Mouse (Mus musculus): ENCODE results near the gene Thyn1. TPM values are rescaled to one million over a fixed set of nuclear protein-coding genes. Genes with fewer than 3 reads are reported as not detected.

Thyn1 gene
- 142 and 149 TPM in 2 replicates for polyA plus RNA-seq (2015; fragmentation: Nextera tagmentation; extraction: Ambion mirVana)

GRCm38 (mm10) chr9:26999461-27000395 lies at the start of gene Thyn1, which contains the start of gene Acad8:
TSS of gene Thyn1 (plus strand) at chr9:26999710.
TSS of gene Acad8 (minus strand) at chr9:26999566.
- ATAC-seq (replicated peaks), result peak; percentile 100

GRCm38 (mm10) chr9:26977754-26978153 lies 21.8 kb upstream of the Thyn1 start:
- 91% methylated on average over 9 of the region's 9 CpGs for WGBS
- H3K4me2 ChIP-seq (replicated peaks), result no peak overlapping the region
- peaks cover 44% of the 10 kb centered on the region for H3K36me3 ChIP-seq
- no peak overlapping the region for H3K27ac ChIP-seq (replicated peaks)
- ATAC-seq (replicated peaks), result no peak
- H3K4me3 ChIP-seq, result no peak overlapping the region
- no peaks in the 10 kb centered on the region for H3K4me1 ChIP-seq
- H3K9me3 ChIP-seq, result no peaks in the 10 kb centered on the region
- H3K27me3 ChIP-seq, result no peaks in the 10 kb centered on the region
- no peak overlapping the region for H3K9ac ChIP-seq (replicated peaks)

More at GRCm38 (mm10) chr9:26999461-27000395, at the start of gene Thyn1, which contains the start of gene Acad8:
- Histone ChIP-seq H3K4me2 (replicated peaks) (peak within 1 kb of the TSS; percentile 74), H3K27me3 (no peaks in the 10 kb centered on the region), H3K4me1 (peaks cover 28% of the 10 kb centered on the region), H3K36me3 (peaks cover 4% of the 10 kb centered on the region), H3K27ac (replicated peaks) (peak within 1 kb of the TSS; percentile 69), H3K4me3 (peak within 1 kb of the TSS; percentile 83), H3K9me3 (no peaks in the 10 kb centered on the region), H3K9ac (replicated peaks) (peak within 1 kb of the TSS; percentile 80)
- WGBS, result 1% methylated on average over 35 of the region's 35 CpGs

GRCm38 (mm10) chr9:26978776-26979175 lies 20.7 kb upstream of the Thyn1 start:
- 84% methylated on average over 3 of the region's 3 CpGs for WGBS
- Histone ChIP-seq H3K4me2 (replicated peaks) (no peak overlapping the region), H3K4me3 (no peak overlapping the region), H3K9ac (replicated peaks) (no peak overlapping the region), H3K9me3 (no peaks in the 10 kb centered on the region), H3K36me3 (peaks cover 42% of the 10 kb centered on the region), H3K4me1 (no peaks in the 10 kb centered on the region), H3K27me3 (no peaks in the 10 kb centered on the region), H3K27ac (replicated peaks) (no peak overlapping the region)
- no peak for ATAC-seq (replicated peaks)

GRCm38 (mm10) chr9:26985090-26985613 lies 14.4 kb upstream of the Thyn1 start:
- Histone ChIP-seq H3K9me3 (no peaks in the 10 kb centered on the region), H3K9ac (replicated peaks) (no peak overlapping the region), H3K27me3 (no peaks in the 10 kb centered on the region), H3K27ac (replicated peaks) (no peak overlapping the region), H3K4me1 (no peaks in the 10 kb centered on the region), H3K4me2 (replicated peaks) (no peak overlapping the region), H3K36me3 (peaks cover 39% of the 10 kb centered on the region), H3K4me3 (no peak overlapping the region)
- WGBS, result 95% methylated on average over 2 of the region's 2 CpGs
- ATAC-seq (replicated peaks), result no peak

GRCm38 (mm10) chr9:26985668-26986277 lies 13.7 kb upstream of the Thyn1 start:
- 96% methylated on average over 6 of the region's 6 CpGs for WGBS
- no peak overlapping the region for H3K4me3 ChIP-seq
- H3K27ac ChIP-seq (replicated peaks), result no peak overlapping the region
- H3K9me3 ChIP-seq, result no peaks in the 10 kb centered on the region
- H3K36me3 ChIP-seq, result peaks cover 41% of the 10 kb centered on the region
- H3K4me2 ChIP-seq (replicated peaks), result no peak overlapping the region
- no peaks in the 10 kb centered on the region for H3K27me3 ChIP-seq
- H3K9ac ChIP-seq (replicated peaks), result no peak overlapping the region
- ATAC-seq (replicated peaks), result no peak
- no peaks in the 10 kb centered on the region for H3K4me1 ChIP-seq

- Histone ChIP-seq H3K27ac (replicated peaks) (no peak overlapping the region), H3K27me3 (no peaks in the 10 kb centered on the region), H3K9ac (replicated peaks) (no peak overlapping the region), H3K9me3 (no peaks in the 10 kb centered on the region), H3K4me2 (replicated peaks) (no peak overlapping the region), H3K4me1 (no peaks in the 10 kb centered on the region), H3K36me3 (peaks cover 39% of the 10 kb centered on the region), H3K4me3 (no peak overlapping the region)
- ATAC-seq (replicated peaks), result no peak
- 98% methylated on average over 4 of the region's 4 CpGs for WGBS
Measured at GRCm38 (mm10) chr9:26990181-26990580, 9.3 kb upstream of the Thyn1 start.

GRCm38 (mm10) chr9:26993118-26993517 lies 6.4 kb upstream of the Thyn1 start:
- Histone ChIP-seq H3K4me3 (no peak overlapping the region), H3K27me3 (no peaks in the 10 kb centered on the region), H3K27ac (replicated peaks) (no peak overlapping the region), H3K9ac (replicated peaks) (no peak overlapping the region), H3K36me3 (peaks cover 28% of the 10 kb centered on the region), H3K4me2 (replicated peaks) (no peak overlapping the region), H3K4me1 (peaks cover 3% of the 10 kb centered on the region), H3K9me3 (no peaks in the 10 kb centered on the region)
- WGBS, result 66% methylated on average over 10 of the region's 10 CpGs
- no peak for ATAC-seq (replicated peaks)

- Histone ChIP-seq H3K27ac (replicated peaks) (no peak overlapping the region), H3K36me3 (peaks cover 25% of the 10 kb centered on the region), H3K4me1 (peaks cover 9% of the 10 kb centered on the region), H3K4me3 (no peak overlapping the region), H3K9me3 (no peaks in the 10 kb centered on the region), H3K9ac (replicated peaks) (no peak overlapping the region), H3K27me3 (no peaks in the 10 kb centered on the region), H3K4me2 (replicated peaks) (no peak overlapping the region)
- WGBS, result 83% methylated on average over 3 of the region's 3 CpGs
- no peak for ATAC-seq (replicated peaks)
Measured at GRCm38 (mm10) chr9:26993900-26994299, 5.6 kb upstream of the Thyn1 start.

GRCm38 (mm10) chr9:26997062-26997461 lies 2.4 kb upstream of the Thyn1 start:
- Histone ChIP-seq H3K4me3 (no peak overlapping the region), H3K9me3 (no peaks in the 10 kb centered on the region), H3K27me3 (no peaks in the 10 kb centered on the region), H3K4me1 (peaks cover 28% of the 10 kb centered on the region), H3K9ac (replicated peaks) (no peak overlapping the region), H3K36me3 (no peaks in the 10 kb centered on the region), H3K27ac (replicated peaks) (no peak overlapping the region), H3K4me2 (replicated peaks) (no peak overlapping the region)
- no peak for ATAC-seq (replicated peaks)
- 96% methylated on average over 3 of the region's 3 CpGs for WGBS

- no peak for ATAC-seq (replicated peaks)
- no peak overlapping the region for H3K4me2 ChIP-seq (replicated peaks)
- H3K27ac ChIP-seq (replicated peaks), result no peak overlapping the region
- H3K4me3 ChIP-seq, result no peak overlapping the region
- no peaks in the 10 kb centered on the region for H3K9me3 ChIP-seq
- no peaks in the 10 kb centered on the region for H3K36me3 ChIP-seq
- peaks cover 28% of the 10 kb centered on the region for H3K4me1 ChIP-seq
- no peak overlapping the region for H3K9ac ChIP-seq (replicated peaks)
- WGBS, result 94% methylated on average over 2 of the region's 2 CpGs
- no peaks in the 10 kb centered on the region for H3K27me3 ChIP-seq
Measured at GRCm38 (mm10) chr9:26997501-26997900, 2.0 kb upstream of the Thyn1 start.

GRCm38 (mm10) chr9:26998669-26999460 lies 645 bp upstream of the Thyn1 start:
- Histone ChIP-seq H3K9ac (replicated peaks) (peak overlapping the region; percentile 80), H3K27ac (replicated peaks) (peak overlapping the region; percentile 69), H3K9me3 (no peaks in the 10 kb centered on the region), H3K36me3 (no peaks in the 10 kb centered on the region), H3K4me3 (peak overlapping the region; percentile 83), H3K27me3 (no peaks in the 10 kb centered on the region), H3K4me2 (replicated peaks) (peak overlapping the region; percentile 74), H3K4me1 (peaks cover 28% of the 10 kb centered on the region)
- no peak; the same call in 1 of the 2 replicates for ATAC-seq (replicated peaks)
- 3% methylated on average over 29 of the region's 29 CpGs for WGBS
